Mouse (Mus musculus) forebrain, embryonic 14.5 days (tissue): ENCODE measurements around the gene Slc28a1. TPM values are rescaled to one million over a fixed set of nuclear protein-coding genes. Genes with fewer than 3 reads are reported as not detected.

Experiments used
- ATAC-seq: fragments of 200-750 bp; cut with Nextera tagmentation; 2 replicates; pipeline ENCODE4 v1.8.0; 2017; ENCODE audit warnings: mild to moderate bottlenecking, moderate library complexity
- DNase-seq: peaks from one replicate; pipeline ENCODE4 v3.0.0-alpha.2; 2015; ENCODE audit warnings: low spot score
- H3K27ac ChIP-seq: fragments of 300-500 bp; sonication (generic); 2 replicates; pipeline ENCODE4 v1.5.1; 2014; ENCODE audit warnings: low read depth, mild to moderate bottlenecking, control low read depth, low read length, moderate library complexity
- H3K27me3 ChIP-seq: fragments of 300-500 bp; sonication (generic); replicated peaks from 2 replicates; pipeline ENCODE4 v1.6.1; 2014; ENCODE audit warnings: low read length, control low read depth, mixed read lengths; ENCODE audit not compliant: control insufficient read depth, insufficient read depth
- H3K36me3 ChIP-seq: fragments of 300-500 bp; sonication (generic); 2 replicates; pipeline ENCODE4 v1.6.1; 2014; ENCODE audit warnings: low read length, control low read depth; ENCODE audit not compliant: control insufficient read depth, insufficient read depth
- H3K4me1 ChIP-seq: fragments of 300-500 bp; sonication (generic); 2 replicates; pipeline ENCODE4 v1.6.1; 2014; ENCODE audit warnings: antibody characterized with exemption, low read length, control low read depth; ENCODE audit not compliant: control insufficient read depth, insufficient read depth
- H3K4me2 ChIP-seq: fragments of 300-500 bp; sonication (generic); 2 replicates; pipeline ENCODE4 v1.6.1; 2014; ENCODE audit warnings: mild to moderate bottlenecking, control low read depth, low read length
- H3K4me3 ChIP-seq: fragments of 300-500 bp; sonication (generic); 2 replicates; pipeline ENCODE4 v1.5.1; 2014; ENCODE audit warnings: low read depth, low read length, control low read depth
- H3K9ac ChIP-seq: fragments of 300-500 bp; sonication (generic); 2 replicates; pipeline ENCODE4 v1.6.1; 2014; ENCODE audit warnings: mild to moderate bottlenecking, low read length, control low read depth, moderate library complexity
- H3K9me3 ChIP-seq: fragments of 300-500 bp; sonication (generic); replicated peaks from 2 replicates; pipeline ENCODE4 v1.6.1; 2016; ENCODE audit warnings: low read length, control low read depth, mixed read lengths; ENCODE audit not compliant: control insufficient read depth
- WGBS: fragments of 180-500 bp; shearing (Covaris S2); extraction: QIAGEN DNeasy Blood & Tissue Kit; methylation state at CpG from one replicate; pipeline ENCODE4 v1.1.7; 2014; 5-methylcytosine and 5-hydroxymethylcytosine counted together
- polyA plus RNA-seq: library from polyadenylated mRNA; unstranded; fragments of >200 nt; fragmentation: Nextera tagmentation; extraction: Ambion mirVana; gene quantifications from 2 replicates; pipeline ENCODE4 v1.2.1, GENCODE M21; 2014

Gene Slc28a1
- polyA plus RNA-seq, 1 experiment from 2014 or later: not detected

GRCm38 (mm10) chr7:81215950-81216349, 101.4 kb downstream of the Slc28a1 start:
- Histone ChIP-seq H3K4me3 (no peak overlapping the region), H3K4me2 (no peak overlapping the region), H3K36me3 (no peaks in the 10 kb centered on the region), H3K27me3 (peaks cover 48% of the 10 kb centered on the region), H3K9ac (no peak overlapping the region), H3K27ac (no peak overlapping the region), H3K4me1 (peaks cover 4% of the 10 kb centered on the region; the same call in 1 of the 2 replicates), H3K9me3 (no peaks in the 10 kb centered on the region)
- ATAC-seq (no peak), DNase-seq (no peak)
- WGBS: 77% methylated on average over 1 of the region's 1 CpGs

DNA sequence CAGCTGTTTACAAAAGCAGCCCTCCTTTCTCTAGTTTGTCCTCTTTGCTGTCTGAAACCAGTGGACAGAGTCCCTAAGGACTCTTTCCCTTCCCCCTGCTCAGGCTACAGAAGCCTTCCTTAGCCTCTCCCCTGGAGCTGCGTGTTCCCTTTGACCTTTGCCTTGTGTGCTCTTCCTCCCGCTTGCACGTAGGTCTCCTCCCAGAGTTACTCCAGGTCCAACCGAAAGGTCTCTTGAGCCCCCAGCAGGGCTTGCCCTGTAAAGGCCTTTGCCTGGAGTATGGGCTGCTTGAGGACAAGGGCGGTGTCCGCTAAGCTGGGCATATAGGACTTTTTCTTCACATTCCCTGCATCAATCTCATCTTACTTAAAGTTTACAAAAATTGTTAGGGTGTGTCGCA, 104.7 kb downstream of the Slc28a1 start:
- H3K27ac ChIP-seq: no peak overlapping the region
- H3K4me2 ChIP-seq: no peak overlapping the region
- H3K36me3 ChIP-seq: no peaks in the 10 kb centered on the region
- no peak for DNase-seq
- no peaks in the 10 kb centered on the region for H3K4me1 ChIP-seq
- WGBS: 72% methylated on average over 7 of the region's 7 CpGs
- ATAC-seq: no peak
- no peak overlapping the region for H3K4me3 ChIP-seq
- H3K9me3 ChIP-seq: no peaks in the 10 kb centered on the region
- H3K27me3 ChIP-seq: peaks cover 19% of the 10 kb centered on the region
- no peak overlapping the region for H3K9ac ChIP-seq

Other genes starting within 250 kb of the Slc28a1 start
- gene Wdr73, start 213.5 kb upstream of the Slc28a1 start, polyA plus RNA-seq: 36.3 and 38.1 TPM in 2 replicates
- gene Nmb, start 209.7 kb upstream of the Slc28a1 start, polyA plus RNA-seq: 3.8 and 7.9 TPM in 2 replicates
- gene Sec11a, start 167.0 kb upstream of the Slc28a1 start, polyA plus RNA-seq: 149 and 164 TPM in 2 replicates
- gene Zfp592, start 121.1 kb upstream of the Slc28a1 start, polyA plus RNA-seq: 5.8 and 9.3 TPM in 2 replicates
- 0.04 and 0.06 TPM in 2 replicates for gene Alpk3, start 57.2 kb upstream of the Slc28a1 start, polyA plus RNA-seq
- gene Pde8a, start 98.8 kb downstream of the Slc28a1 start, polyA plus RNA-seq: 1.5 and 1.7 TPM in 2 replicates
- gene Rps17, start 230.5 kb downstream of the Slc28a1 start, polyA plus RNA-seq: 769 and 900 TPM in 2 replicates